Mouse (Mus musculus): Measurements from ENCODE around the gene Gm20741. TPM values are rescaled to one million over a fixed set of nuclear protein-coding genes. Genes with fewer than 3 reads are reported as not detected.

Gene Gm20741
- polyA plus RNA-seq (2014; fragmentation: Illumina TruSeq; extraction: RNeasy Lipid Tissue Mini Kit (QIAGEN cat#74804); ENCODE audit: low read depth, low replicate concordance), result not detected

DNA sequence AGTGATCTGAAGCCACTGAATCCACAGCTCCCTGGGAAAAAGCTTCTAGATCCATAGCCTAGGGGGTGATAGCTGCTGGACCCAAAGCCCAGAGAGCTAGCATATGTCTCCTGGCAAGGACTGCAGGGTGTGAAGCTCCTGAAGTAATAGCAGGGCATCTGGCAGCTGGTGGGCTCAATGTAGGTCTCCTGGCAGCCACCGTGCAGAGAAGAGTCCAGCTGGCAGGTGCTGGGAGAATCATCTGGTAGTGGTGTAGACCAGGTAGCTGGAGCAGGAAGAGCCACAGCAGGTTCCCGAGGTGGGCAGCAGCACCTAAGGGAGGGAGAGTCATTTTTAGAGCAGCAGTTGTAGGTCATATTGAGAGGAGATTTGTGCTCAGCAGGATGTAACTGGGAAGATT lies at the start of gene Gm20741:
Gm20741 (minus strand) TSS at position 394 of the 400 bp plus-strand sequence.

DNA sequence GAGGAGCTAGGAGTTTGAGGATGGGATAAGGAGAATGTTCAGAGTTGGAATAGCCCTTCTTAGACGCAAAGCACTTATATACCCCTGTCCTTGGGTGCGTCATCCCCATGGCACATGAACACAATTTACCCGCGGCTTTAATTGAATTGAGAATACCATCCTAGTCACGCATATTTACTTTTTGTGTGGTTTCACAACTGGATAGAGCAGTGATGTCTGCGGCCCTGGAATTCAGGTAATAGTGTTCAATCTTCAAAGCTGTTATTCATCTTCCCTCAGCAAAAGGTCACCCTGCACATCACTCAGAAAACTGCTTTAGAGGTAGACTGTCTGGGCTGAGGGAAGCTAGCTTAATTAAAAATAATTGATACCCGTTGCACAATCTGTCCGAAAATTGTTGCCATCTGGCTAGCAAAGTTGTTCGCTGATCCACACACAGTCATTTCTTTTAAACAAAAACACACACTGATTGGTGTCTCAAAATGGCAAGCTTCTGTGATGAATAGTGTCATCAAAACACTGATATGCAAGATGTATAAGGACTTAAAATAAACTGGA lies 14.2 kb upstream of the Gm20741 start, which contains the start of gene Krtap14:
Krtap14 (minus strand) TSS at position 51 of the 558 bp plus-strand sequence.

GRCm38 (mm10) chr16:88820066-88820465 lies 8.0 kb upstream of the Gm20741 start, which contains the start of gene Krtap15:
Krtap15 (plus strand) TSS chr16:88820215.

GRCm38 (mm10) chr16:88777596-88777995 lies 34.4 kb downstream of the Gm20741 start, which contains the start of gene Gm5965:
Gm5965 (plus strand) TSS chr16:88777896.

DNA sequence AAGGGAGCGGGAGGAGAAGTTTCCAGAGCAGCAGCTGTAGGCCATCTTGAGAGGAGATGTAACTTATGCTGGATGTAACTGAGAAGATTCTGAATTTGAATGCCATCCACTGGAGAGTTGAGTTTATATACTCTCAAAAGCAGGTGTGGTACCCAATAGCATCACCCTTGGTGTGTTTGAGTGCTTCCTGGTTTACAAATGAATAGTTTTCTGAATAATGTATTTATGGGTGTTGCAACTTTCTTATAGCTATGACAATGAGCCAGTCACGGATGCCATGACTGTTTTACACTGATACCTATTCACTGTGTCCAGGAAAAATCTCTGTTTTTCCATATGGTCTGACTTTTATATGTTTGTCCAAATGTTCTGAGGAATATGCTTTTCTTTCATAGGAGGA lies 37.9 kb downstream of the Gm20741 start, which contains the start of gene 2310057N15Rik:
2310057N15Rik (minus strand) TSS at position 101 of the 400 bp plus-strand sequence.

Other genes with a start within 250 kb of the Gm20741 start
- gene Cldn8, start 249.0 kb downstream of the Gm20741 start, polyA plus RNA-seq (2014; fragmentation: Illumina TruSeq; extraction: RNeasy Lipid Tissue Mini Kit (QIAGEN cat#74804); ENCODE audit: low read depth, low replicate concordance), result 0.25 TPM
- 0.29 TPM for gene Krtap24-1, start 199.9 kb downstream of the Gm20741 start, polyA plus RNA-seq (2014; fragmentation: Illumina TruSeq; extraction: RNeasy Lipid Tissue Mini Kit (QIAGEN cat#74804); ENCODE audit: low read depth, low replicate concordance)
- gene 2310079G19Rik, start 184.6 kb downstream of the Gm20741 start, polyA plus RNA-seq (2014; fragmentation: Illumina TruSeq; extraction: RNeasy Lipid Tissue Mini Kit (QIAGEN cat#74804); ENCODE audit: low read depth, low replicate concordance), result not detected
- not detected for gene Krtap26-1, start 164.4 kb downstream of the Gm20741 start, polyA plus RNA-seq (2014; fragmentation: Illumina TruSeq; extraction: RNeasy Lipid Tissue Mini Kit (QIAGEN cat#74804); ENCODE audit: low read depth, low replicate concordance)
- not detected for gene Krtap27-1, start 140.5 kb downstream of the Gm20741 start, polyA plus RNA-seq (2014; fragmentation: Illumina TruSeq; extraction: RNeasy Lipid Tissue Mini Kit (QIAGEN cat#74804); ENCODE audit: low read depth, low replicate concordance)
- gene 2310061N02Rik, start 104.3 kb downstream of the Gm20741 start, polyA plus RNA-seq (2014; fragmentation: Illumina TruSeq; extraction: RNeasy Lipid Tissue Mini Kit (QIAGEN cat#74804); ENCODE audit: low read depth, low replicate concordance), result not detected
- not detected for gene Krtap13-1, start 83.4 kb downstream of the Gm20741 start, polyA plus RNA-seq (2014; fragmentation: Illumina TruSeq; extraction: RNeasy Lipid Tissue Mini Kit (QIAGEN cat#74804); ENCODE audit: low read depth, low replicate concordance)
- not detected for gene Krtap13, start 60.6 kb downstream of the Gm20741 start, polyA plus RNA-seq (2014; fragmentation: Illumina TruSeq; extraction: RNeasy Lipid Tissue Mini Kit (QIAGEN cat#74804); ENCODE audit: low read depth, low replicate concordance)
- not detected for gene 2310034C09Rik, start 53.4 kb downstream of the Gm20741 start, polyA plus RNA-seq (2014; fragmentation: Illumina TruSeq; extraction: RNeasy Lipid Tissue Mini Kit (QIAGEN cat#74804); ENCODE audit: low read depth, low replicate concordance)
- gene 2310057N15Rik, start 38.0 kb downstream of the Gm20741 start, polyA plus RNA-seq (2014; fragmentation: Illumina TruSeq; extraction: RNeasy Lipid Tissue Mini Kit (QIAGEN cat#74804); ENCODE audit: low read depth, low replicate concordance), result not detected
- not detected for gene Gm5965, start 34.3 kb downstream of the Gm20741 start, polyA plus RNA-seq (2014; fragmentation: Illumina TruSeq; extraction: RNeasy Lipid Tissue Mini Kit (QIAGEN cat#74804); ENCODE audit: low read depth, low replicate concordance)
- not detected for gene Krtap15, start 8.0 kb upstream of the Gm20741 start, polyA plus RNA-seq (2014; fragmentation: Illumina TruSeq; extraction: RNeasy Lipid Tissue Mini Kit (QIAGEN cat#74804); ENCODE audit: low read depth, low replicate concordance)
- gene Krtap14, start 13.9 kb upstream of the Gm20741 start, polyA plus RNA-seq (2014; fragmentation: Illumina TruSeq; extraction: RNeasy Lipid Tissue Mini Kit (QIAGEN cat#74804); ENCODE audit: low read depth, low replicate concordance), result not detected
- not detected for gene Krtap19-1, start 57.2 kb upstream of the Gm20741 start, polyA plus RNA-seq (2014; fragmentation: Illumina TruSeq; extraction: RNeasy Lipid Tissue Mini Kit (QIAGEN cat#74804); ENCODE audit: low read depth, low replicate concordance)
- not detected for gene Krtap19-2, start 62.0 kb upstream of the Gm20741 start, polyA plus RNA-seq (2014; fragmentation: Illumina TruSeq; extraction: RNeasy Lipid Tissue Mini Kit (QIAGEN cat#74804); ENCODE audit: low read depth, low replicate concordance)
- not detected for gene Krtap19-3, start 65.8 kb upstream of the Gm20741 start, polyA plus RNA-seq (2014; fragmentation: Illumina TruSeq; extraction: RNeasy Lipid Tissue Mini Kit (QIAGEN cat#74804); ENCODE audit: low read depth, low replicate concordance)
- not detected for gene Krtap19-4, start 72.9 kb upstream of the Gm20741 start, polyA plus RNA-seq (2014; fragmentation: Illumina TruSeq; extraction: RNeasy Lipid Tissue Mini Kit (QIAGEN cat#74804); ENCODE audit: low read depth, low replicate concordance)
- not detected for gene Krtap19-5, start 84.2 kb upstream of the Gm20741 start, polyA plus RNA-seq (2014; fragmentation: Illumina TruSeq; extraction: RNeasy Lipid Tissue Mini Kit (QIAGEN cat#74804); ENCODE audit: low read depth, low replicate concordance)
- gene Krtap19-9b, start 120.0 kb upstream of the Gm20741 start, polyA plus RNA-seq (2014; fragmentation: Illumina TruSeq; extraction: RNeasy Lipid Tissue Mini Kit (QIAGEN cat#74804); ENCODE audit: low read depth, low replicate concordance), result not detected
- gene Krtap16-3, start 150.7 kb upstream of the Gm20741 start, polyA plus RNA-seq (2014; fragmentation: Illumina TruSeq; extraction: RNeasy Lipid Tissue Mini Kit (QIAGEN cat#74804); ENCODE audit: low read depth, low replicate concordance), result not detected
- gene Krtap22-2, start 198.5 kb upstream of the Gm20741 start, polyA plus RNA-seq (2014; fragmentation: Illumina TruSeq; extraction: RNeasy Lipid Tissue Mini Kit (QIAGEN cat#74804); ENCODE audit: low read depth, low replicate concordance), result not detected
- gene Gm10229, start 203.1 kb upstream of the Gm20741 start, polyA plus RNA-seq (2014; fragmentation: Illumina TruSeq; extraction: RNeasy Lipid Tissue Mini Kit (QIAGEN cat#74804); ENCODE audit: low read depth, low replicate concordance), result not detected
- gene Krtap6-1, start 219.5 kb upstream of the Gm20741 start, polyA plus RNA-seq (2014; fragmentation: Illumina TruSeq; extraction: RNeasy Lipid Tissue Mini Kit (QIAGEN cat#74804); ENCODE audit: low read depth, low replicate concordance), result not detected
- not detected for gene Gm10228, start 229.3 kb upstream of the Gm20741 start, polyA plus RNA-seq (2014; fragmentation: Illumina TruSeq; extraction: RNeasy Lipid Tissue Mini Kit (QIAGEN cat#74804); ENCODE audit: low read depth, low replicate concordance)
- gene Krtap6-5, start 235.7 kb upstream of the Gm20741 start, polyA plus RNA-seq (2014; fragmentation: Illumina TruSeq; extraction: RNeasy Lipid Tissue Mini Kit (QIAGEN cat#74804); ENCODE audit: low read depth, low replicate concordance), result not detected

Data from testis, adult 10 weeks (tissue).